Mouse (Mus musculus) thymus, adult 2 months (tissue): ENCODE measurements around the gene Prlh.

Experiments used
- CTCF ChIP-seq: fragments of 200-500 bp; IDR thresholded peaks from 2 replicates; pipeline ENCODE4 v1.5.1; 2012; ENCODE audit warnings: mild to moderate bottlenecking, control low read depth, low read length, moderate library complexity, borderline replicate concordance; ENCODE audit not compliant: control insufficient read depth, poor library complexity, insufficient read depth; ENCODE audit errors: extremely low read depth
- POLR2A ChIP-seq: fragments of 200-500 bp; IDR thresholded peaks from 2 replicates; pipeline ENCODE4 v1.6.1; 2012; ENCODE audit warnings: mild to moderate bottlenecking, low read length, control low read depth, moderate library complexity; ENCODE audit not compliant: control insufficient read depth, poor library complexity, insufficient read depth; ENCODE audit errors: extremely low read depth

DNA sequence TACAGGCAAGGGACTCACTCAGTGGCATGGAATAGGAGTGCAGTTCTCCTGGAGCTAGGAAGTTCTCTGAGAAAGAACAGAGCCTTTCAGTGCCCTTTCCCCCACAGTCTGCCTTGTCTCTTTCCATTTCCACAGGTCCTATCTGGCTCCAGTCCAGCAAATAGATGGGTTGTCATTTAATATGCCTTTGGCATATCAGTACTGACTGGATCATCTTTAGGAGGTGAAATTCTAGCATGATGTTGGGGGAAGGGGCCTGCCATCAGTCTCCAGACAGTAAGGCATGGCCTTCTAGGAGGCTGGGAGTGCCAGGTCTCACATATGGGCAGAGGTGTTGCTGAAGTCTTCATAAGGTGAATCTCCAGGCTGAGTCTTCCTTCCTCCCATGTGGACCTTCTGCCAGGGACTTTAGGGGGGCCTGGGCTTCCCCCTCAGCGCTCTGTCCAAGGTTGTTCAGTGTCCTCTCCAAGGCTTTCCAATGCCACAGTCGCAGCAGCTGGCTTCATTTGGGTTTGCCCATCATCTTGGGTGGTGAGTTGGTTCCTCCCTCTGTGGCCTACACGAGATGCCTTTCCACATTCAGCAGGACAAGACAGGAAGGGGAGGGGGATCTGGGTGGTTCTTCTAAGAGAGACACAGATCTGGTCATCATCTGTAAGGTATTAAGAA lies 49.1 kb downstream of the Prlh start:
- TF ChIP-seq POLR2A = no peak
- no peak for TF ChIP-seq CTCF
